Mouse (Mus musculus): ENCODE results near the gene Mark1.

Gene Mark1

DNA sequence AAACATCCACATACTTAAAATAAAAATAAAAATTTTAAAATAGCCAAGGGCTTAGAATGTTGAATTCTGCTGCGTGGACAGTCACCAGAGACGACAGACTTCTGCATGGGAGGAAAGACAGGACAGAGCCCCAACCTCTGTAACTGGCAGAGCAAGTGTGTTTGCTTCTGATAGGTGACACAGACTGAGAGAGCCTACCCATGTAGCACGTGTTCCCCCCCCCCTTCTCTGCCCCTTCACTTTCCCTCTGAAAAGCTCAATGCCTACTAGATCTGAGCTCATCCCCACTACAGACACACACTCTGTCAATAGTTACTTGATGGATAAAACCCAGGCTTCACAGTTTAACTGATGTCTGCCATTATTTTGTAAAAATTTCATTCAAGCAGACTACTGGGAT is 152.4 kb downstream of the Mark1 start:
- no peak for DNase-seq
